Mouse (Mus musculus) myocyte (in vitro differentiated cells): Measurements from ENCODE around the gene Glyat. TPM values are rescaled to one million over a fixed set of nuclear protein-coding genes. Genes with fewer than 3 reads are reported as not detected.

Experiments
- H3K27me3 ChIP-seq: one replicate; pipeline ENCODE4 v1.6.1; 2011; ENCODE audit not compliant: control insufficient read depth, insufficient read depth, insufficient read length
- H3K36me3 ChIP-seq: one replicate; pipeline ENCODE4 v1.6.1; 2011; ENCODE audit not compliant: control insufficient read depth, insufficient read depth
- H3K4me2 ChIP-seq: one replicate; pipeline ENCODE4 v1.6.1; 2011; ENCODE audit warnings: low read depth, control low read depth
- H3K4me3 ChIP-seq: one replicate; pipeline ENCODE4 v1.5.1; 2011; ENCODE audit warnings: mild to moderate bottlenecking, control low read depth, moderate library complexity
- H3K79me2 ChIP-seq: one replicate; pipeline ENCODE4 v1.6.1; 2011; ENCODE audit not compliant: control insufficient read depth, insufficient read depth
- H3ac ChIP-seq: one replicate; pipeline ENCODE4 v1.6.1; 2011; ENCODE audit not compliant: control insufficient read depth, insufficient read length
- CEBPB ChIP-seq: IDR thresholded peaks from 2 replicates; pipeline ENCODE4 v1.6.1; 2011; ENCODE audit warnings: mild to moderate bottlenecking, moderate library complexity; ENCODE audit not compliant: poor library complexity, insufficient read depth, severe bottlenecking
- E2F4 ChIP-seq: IDR thresholded peaks from one replicate; pipeline ENCODE4 v1.6.1; 2011; ENCODE audit warnings: mild to moderate bottlenecking, control low read depth, moderate library complexity; ENCODE audit not compliant: insufficient read depth
- MAX ChIP-seq: IDR thresholded peaks from one replicate; pipeline ENCODE4 v1.6.1; 2011; ENCODE audit warnings: low read depth, mild to moderate bottlenecking, control low read depth
- MYOD1 ChIP-seq, 3 experiments: IDR thresholded peaks; one replicate each; pipeline ENCODE4 v1.6.1; 2011; ENCODE audit warnings: control low read depth in 2 of 3, low read depth in 2 of 3, mild to moderate bottlenecking in 2 of 3, moderate library complexity in 1 of 3; ENCODE audit not compliant: insufficient read length in 2 of 3, control insufficient read depth in 1 of 3
- MYOG ChIP-seq, 3 experiments: IDR thresholded peaks; one replicate each; pipeline ENCODE4 v1.6.1; 2011; ENCODE audit warnings: control low read depth in 2 of 3, low read depth in 2 of 3, mild to moderate bottlenecking in 2 of 3; ENCODE audit not compliant: insufficient read length in 2 of 3, control insufficient read depth in 1 of 3, insufficient read depth in 1 of 3
- POLR2A ChIP-seq: IDR thresholded peaks from one replicate; pipeline ENCODE4 v1.6.1; 2011; ENCODE audit warnings: low read depth, mild to moderate bottlenecking, control low read depth, moderate library complexity; ENCODE audit not compliant: insufficient read length
- POLR2AphosphoS2 ChIP-seq: IDR thresholded peaks from one replicate; pipeline ENCODE4 v1.6.1; 2011; ENCODE audit warnings: low read depth, control low read depth; ENCODE audit not compliant: insufficient read length
- REST ChIP-seq: IDR thresholded peaks from one replicate; pipeline ENCODE4 v1.6.1; 2011; ENCODE audit warnings: mild to moderate bottlenecking, control low read depth, moderate library complexity; ENCODE audit not compliant: insufficient read depth, insufficient read length
- SRF ChIP-seq: IDR thresholded peaks from one replicate; pipeline ENCODE4 v1.6.1; 2011; ENCODE audit warnings: low read depth; ENCODE audit not compliant: control insufficient read depth, insufficient read length
- TCF12 ChIP-seq: IDR thresholded peaks from one replicate; pipeline ENCODE4 v1.6.1; 2011; ENCODE audit warnings: mild to moderate bottlenecking, control low read depth; ENCODE audit not compliant: poor library complexity, insufficient read depth, severe bottlenecking
- TCF3 ChIP-seq: IDR thresholded peaks from one replicate; pipeline ENCODE4 v1.6.1; 2011; ENCODE audit warnings: low read depth, control low read depth; ENCODE audit not compliant: insufficient read length
- USF1 ChIP-seq: IDR thresholded peaks from one replicate; pipeline ENCODE4 v1.6.1; 2011; ENCODE audit warnings: low read depth, mild to moderate bottlenecking, control low read depth, moderate library complexity
- polyA plus RNA-seq: library from polyadenylated mRNA; unstranded; fragments of >200 nt; fragmentation: generic; extraction: Trizol; gene quantifications from one replicate; pipeline ENCODE4 v1.2.1, GENCODE M21; 2012; ENCODE audit warnings: missing spikeins

Gene Glyat
- polyA plus RNA-seq, 1 experiment = not detected

DNA sequence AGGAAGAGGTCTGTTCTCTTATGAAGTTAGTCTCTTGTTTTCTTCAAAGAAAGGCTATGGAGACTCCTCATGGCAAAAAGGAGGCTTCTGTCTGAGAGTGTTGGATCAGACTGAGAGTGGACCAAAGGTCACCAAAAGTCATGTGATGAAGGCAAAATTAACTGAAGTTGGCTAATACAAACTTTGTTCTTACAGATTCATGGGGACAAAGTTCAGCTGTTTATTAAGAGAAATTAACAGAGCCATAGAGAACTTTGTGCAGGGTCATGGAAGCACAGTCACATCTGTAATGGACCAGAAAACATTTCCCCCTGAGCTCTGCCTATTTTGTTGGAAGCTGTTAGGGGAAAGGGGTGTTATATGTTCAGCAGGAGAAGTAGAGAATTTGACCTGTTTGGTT is 24.8 kb upstream of the Glyat start:
- H3K4me3 ChIP-seq = no peak overlapping the region
- H3K79me2 ChIP-seq = no peaks in the 10 kb centered on the region
- no peak overlapping the region for H3ac ChIP-seq
- H3K27me3 ChIP-seq = no peaks in the 10 kb centered on the region
- TF ChIP-seq USF1 = no peak
- no peak for TF ChIP-seq E2F4
- TF ChIP-seq CEBPB = no peak
- TF ChIP-seq SRF = no peak
- no peak for TF ChIP-seq REST
- H3K4me2 ChIP-seq = no peak overlapping the region
- no peaks in the 10 kb centered on the region for H3K36me3 ChIP-seq

DNA sequence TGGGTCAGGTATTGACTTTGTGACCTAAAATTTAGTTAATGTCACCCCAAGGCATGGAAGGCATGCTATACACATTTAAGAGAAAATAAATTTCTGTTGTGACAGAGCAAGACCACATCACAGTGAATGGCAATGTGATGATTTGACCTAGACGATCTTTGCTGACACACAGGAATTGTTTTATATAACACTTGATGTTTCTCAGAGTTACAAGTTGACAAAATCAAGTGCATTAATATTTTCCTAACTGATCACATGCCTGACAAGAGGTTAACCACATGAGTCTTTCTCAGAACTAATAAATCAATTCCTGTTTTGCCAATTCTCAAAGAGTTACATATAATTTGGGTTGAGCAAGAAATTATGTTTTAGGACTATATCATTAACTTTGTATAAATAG is 19.5 kb upstream of the Glyat start:
- Histone ChIP-seq H3K27me3 (no peaks in the 10 kb centered on the region), H3ac (no peak overlapping the region), H3K4me3 (no peak overlapping the region), H3K79me2 (no peaks in the 10 kb centered on the region), H3K36me3 (no peaks in the 10 kb centered on the region), H3K4me2 (no peak overlapping the region)
- no peak for TF ChIP-seq E2F4

DNA sequence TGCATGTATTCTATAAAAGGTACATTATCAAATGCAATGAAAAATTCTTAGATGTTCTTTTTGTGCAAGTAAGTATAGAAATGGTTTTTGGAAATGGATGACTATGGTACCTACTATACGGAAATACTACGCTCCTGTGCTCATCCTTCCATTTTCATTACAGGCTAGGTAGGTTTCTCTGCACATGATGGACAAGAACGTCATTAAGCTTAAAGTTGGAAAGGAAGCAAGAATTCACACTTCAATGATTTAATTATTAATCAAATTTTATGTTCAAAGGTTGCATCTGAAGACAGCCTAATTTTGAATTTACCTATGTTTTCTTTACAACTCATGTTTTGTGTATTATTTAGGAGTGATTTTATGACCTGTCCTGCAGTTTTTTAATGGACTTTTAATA is 1.2 kb downstream of the Glyat start:
- Histone ChIP-seq H3ac (no peak overlapping the region), H3K4me3 (no peak overlapping the region), H3K4me2 (no peak overlapping the region), H3K27me3 (no peaks in the 10 kb centered on the region), H3K36me3 (no peaks in the 10 kb centered on the region), H3K79me2 (no peaks in the 10 kb centered on the region)
- TF ChIP-seq USF1 = no peak
- TF ChIP-seq TCF12 = no peak
- no peak for TF ChIP-seq MYOD1 (IDR thresholded peaks at IDR 0.05; ENCODE audit: control insufficient read depth in 1 of 3, insufficient read length in 2 of 3, low read depth in 2 of 3)
- TF ChIP-seq MAX = no peak
- TF ChIP-seq MYOG (IDR thresholded peaks at IDR 0.05; ENCODE audit: control insufficient read depth in 1 of 3, insufficient read depth in 1 of 3, insufficient read length in 2 of 3, low read depth in 2 of 3) = no peak
- TF ChIP-seq POLR2AphosphoS2 = no peak
- no peak for TF ChIP-seq CEBPB

DNA sequence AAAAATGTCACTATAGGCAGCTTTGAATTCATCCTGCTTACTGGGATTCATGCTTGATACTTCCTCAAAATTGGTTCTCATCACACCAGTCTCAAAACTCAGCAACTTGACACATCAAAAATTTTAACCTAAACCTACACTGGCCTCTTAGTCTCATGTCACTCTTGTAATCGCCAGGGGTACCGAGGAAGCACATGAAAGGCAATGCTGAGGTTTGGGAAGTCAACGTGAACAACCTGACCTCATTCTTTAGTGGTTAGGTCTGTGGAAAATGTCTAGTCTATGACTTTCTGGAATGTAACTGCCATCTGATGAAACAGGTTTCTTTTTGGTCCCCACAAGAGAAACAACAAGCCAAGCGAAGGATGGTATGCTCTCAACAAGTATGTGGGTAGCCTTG is 1.9 kb downstream of the Glyat start:
- Histone ChIP-seq H3K4me3 (no peak overlapping the region), H3ac (no peak overlapping the region), H3K36me3 (no peaks in the 10 kb centered on the region), H3K4me2 (no peak overlapping the region), H3K27me3 (no peaks in the 10 kb centered on the region), H3K79me2 (no peaks in the 10 kb centered on the region)
- no peak for TF ChIP-seq CEBPB
- TF ChIP-seq SRF = no peak
- no peak for TF ChIP-seq MAX
- TF ChIP-seq TCF12 = no peak
- no peak for TF ChIP-seq TCF3
- TF ChIP-seq REST = no peak
- no peak for TF ChIP-seq POLR2A
- no peak for TF ChIP-seq MYOG (IDR thresholded peaks at IDR 0.05; ENCODE audit: control insufficient read depth in 1 of 3, insufficient read depth in 1 of 3, insufficient read length in 2 of 3, low read depth in 2 of 3)
- no peak for TF ChIP-seq MYOD1 (IDR thresholded peaks at IDR 0.05; ENCODE audit: control insufficient read depth in 1 of 3, insufficient read length in 2 of 3, low read depth in 2 of 3)
- TF ChIP-seq E2F4 = no peak
- TF ChIP-seq POLR2AphosphoS2 = no peak

DNA sequence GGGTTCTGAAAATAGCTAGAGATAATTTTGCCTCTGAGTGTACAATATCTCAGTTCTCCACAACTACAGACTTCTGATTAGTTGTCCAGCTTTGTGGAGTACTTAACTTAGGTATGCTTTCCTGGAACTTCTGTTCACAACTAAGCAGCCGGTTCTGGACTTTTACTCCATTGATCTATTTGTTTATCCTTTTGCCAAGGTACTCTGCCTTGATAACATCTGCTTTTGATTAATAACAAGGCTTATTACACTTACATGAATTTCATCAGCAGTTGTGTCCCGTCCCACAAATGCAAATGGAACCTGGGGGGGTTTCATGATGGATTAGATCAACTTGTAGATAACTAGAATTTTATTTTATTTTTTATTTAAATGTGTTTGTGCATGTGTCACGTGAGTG is 3.8 kb downstream of the Glyat start:
- Histone ChIP-seq H3K4me3 (no peak overlapping the region), H3K79me2 (no peaks in the 10 kb centered on the region), H3ac (no peak overlapping the region), H3K27me3 (no peaks in the 10 kb centered on the region), H3K36me3 (no peaks in the 10 kb centered on the region), H3K4me2 (no peak overlapping the region)
- no peak for TF ChIP-seq MAX
- no peak for TF ChIP-seq TCF12
- no peak for TF ChIP-seq TCF3
- TF ChIP-seq USF1 = no peak
- TF ChIP-seq MYOG (IDR thresholded peaks at IDR 0.05; ENCODE audit: control insufficient read depth in 1 of 3, insufficient read depth in 1 of 3, insufficient read length in 2 of 3, low read depth in 2 of 3) = no peak
- no peak for TF ChIP-seq POLR2A
- no peak for TF ChIP-seq CEBPB
- TF ChIP-seq E2F4 = no peak

DNA sequence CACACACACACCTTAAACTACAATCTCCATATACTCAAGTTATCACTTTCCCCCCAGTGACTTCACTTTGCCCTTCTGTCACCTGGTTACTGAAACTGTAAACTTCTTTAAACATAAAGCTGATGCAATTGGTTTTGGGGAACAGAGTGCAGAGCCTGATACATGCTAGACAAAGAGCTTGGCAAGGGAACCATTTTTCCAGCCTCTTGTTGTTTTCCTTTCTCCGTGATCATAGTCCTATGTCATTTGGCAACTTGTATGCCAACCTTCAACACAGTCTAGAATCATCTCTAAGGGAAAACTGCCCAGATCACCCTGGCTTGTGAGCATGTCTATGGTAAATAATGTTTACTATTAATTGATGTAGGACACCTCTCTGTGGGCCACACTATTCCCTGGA is 4.9 kb downstream of the Glyat start:
- no peak overlapping the region for H3K4me2 ChIP-seq

More for the DNA sequence above, 4.9 kb downstream of the Glyat start:
- Histone ChIP-seq H3K27me3 (no peaks in the 10 kb centered on the region), H3K4me3 (no peak overlapping the region), H3K36me3 (no peaks in the 10 kb centered on the region), H3ac (no peak overlapping the region), H3K79me2 (no peaks in the 10 kb centered on the region)
- TF ChIP-seq TCF12 = no peak
- no peak for TF ChIP-seq CEBPB
- TF ChIP-seq E2F4 = no peak
- no peak for TF ChIP-seq MAX
- no peak for TF ChIP-seq MYOG (IDR thresholded peaks at IDR 0.05; ENCODE audit: control insufficient read depth in 1 of 3, insufficient read depth in 1 of 3, insufficient read length in 2 of 3, low read depth in 2 of 3)
- no peak for TF ChIP-seq SRF
- no peak for TF ChIP-seq REST
- TF ChIP-seq TCF3 = no peak
- no peak for TF ChIP-seq USF1
- TF ChIP-seq POLR2AphosphoS2 = no peak
- no peak for TF ChIP-seq MYOD1 (IDR thresholded peaks at IDR 0.05; ENCODE audit: control insufficient read depth in 1 of 3, insufficient read length in 2 of 3, low read depth in 2 of 3)
- TF ChIP-seq POLR2A = no peak
